In genomic region chr7:132808051-132808796, GRCm38 (mm10) we compare ENCODE assay signal across 8 mouse cellular contexts. TPM values are rescaled to one million over a fixed set of nuclear protein-coding genes. Genes with fewer than 3 reads are reported as not detected.
DNase-seq lines count a peak whose midpoint lies in the region; ATAC-seq and TF ChIP-seq lines count a peak whose summit lies in the region.

No protein-coding gene starts in this region.

- intact Hi-C loops in left cerebral cortex, postnatal 4 days (cut with DNase I), result no loop called here

- H3K4me2 ChIP-seq in liver, embryonic 14.5 days (ENCODE audit: low read depth), result no peak overlapping the region

- WGBS in liver, embryonic 14.5 days (ENCODE audit: insufficient replicate concordance), result 73% methylated on average over 7 of the region's 7 CpGs

- H3K9ac ChIP-seq in liver, embryonic 14.5 days (replicated peaks), result no peak overlapping the region; the same call in 1 of the 2 replicates

- no peak for ATAC-seq in liver, embryonic 14.5 days (ENCODE audit: insufficient read depth)

- no peak overlapping the region for H3K4me3 ChIP-seq in liver, embryonic 14.5 days (ENCODE audit: insufficient read depth in 1 of 2, low read depth in 2 of 2, low read length in 2 of 2)

- TF ChIP-seq EP300 in liver, embryonic 14.5 days (IDR thresholded peaks at IDR 0.05; ENCODE audit: low read depth), result no peak

- H3K4me1 ChIP-seq in liver, embryonic 14.5 days (replicated peaks; ENCODE audit: control insufficient read depth in 2 of 2, insufficient read depth in 2 of 2, low read length in 1 of 2), result peaks cover 44 to 59% of the 10 kb centered on the region in 2 experiments

- TF ChIP-seq CTCF in liver, embryonic 14.5 days (IDR thresholded peaks at IDR 0.05; ENCODE audit: low read depth), result no peak

- no peaks in the 10 kb centered on the region for H3K36me3 ChIP-seq in liver, embryonic 14.5 days (replicated peaks; ENCODE audit: control insufficient read depth, insufficient read depth, low read depth)

- no peaks in the 10 kb centered on the region for H3K9me3 ChIP-seq in liver, embryonic 14.5 days (ENCODE audit: control insufficient read depth, low read length)

- peaks cover 2% of the 10 kb centered on the region; the same call in 1 of the 2 replicates for H3K27me3 ChIP-seq in liver, embryonic 14.5 days (ENCODE audit: control insufficient read depth, insufficient read depth, low read length)

- DNase-seq in left cerebral cortex, postnatal 4 days, result peak; percentile 58
- DNase-seq in left cerebral cortex, adult 8-10 months (ENCODE audit: low spot score in 2 of 2), result no peak
- DNase-seq in cerebellum, postnatal 25 days, result peak; percentile 53
- peak; percentile 71 for DNase-seq in gastrocnemius, postnatal 25 days
- no peak for DNase-seq in liver, embryonic 14.5 days (ENCODE audit: low read depth in 3 of 3, low spot score in 3 of 3)
- DNase-seq in ovary, postnatal 14 days (ENCODE audit: low spot score), result no peak
- DNase-seq in adrenal gland, adult 18-20 months (ENCODE audit: low spot score in 2 of 2), result no peak
- no peak for DNase-seq in right cerebral cortex, adult 18-20 months

- H3K27ac ChIP-seq in liver, embryonic 14.5 days, result peak overlapping the region; percentile 60; the same call in 1 of the 2 replicates

RNA-seq across cellular contexts. Expression of gene Fam53b, which starts 5.5 kb away (rescaled TPM):
- total RNA-seq in left cerebral cortex, postnatal 4 days (2021), result 10 to 100 TPM; 13.4 to 13.8 TPM
- 10 to 100 TPM; 57.0 to 68.5 (median 63.4) TPM for total RNA-seq in left cerebral cortex, adult 8-10 months (2022)
- total RNA-seq in gastrocnemius, postnatal 25 days (2021), result 10 to 100 TPM; 17.0 to 19.0 TPM
- 12.9 and 14.7 TPM in 2 replicates for polyA plus RNA-seq in liver, embryonic 14.5 days (2012; rRNA removed)
- 20.0 and 22.2 TPM in 2 replicates for polyA plus RNA-seq in liver, embryonic 14.5 days (2014; fragmentation: Nextera tagmentation; extraction: Ambion mirVana)
- 10 to 100 TPM; 41.2 to 71.7 TPM for total RNA-seq in adrenal gland, adult 18-20 months (2021)

RNA-seq across cellular contexts. Expression of gene Eef1akmt2, which starts 44.2 kb away (rescaled TPM):
- total RNA-seq in left cerebral cortex, postnatal 4 days (2021), result 10 to 100 TPM; 41.2 to 41.6 TPM
- total RNA-seq in left cerebral cortex, adult 8-10 months (2022), result 10 to 100 TPM; 34.1 to 38.8 (median 37.0) TPM
- total RNA-seq in gastrocnemius, postnatal 25 days (2021), result 1 to 10 TPM; 5.5 to 8.3 TPM
- 5.1 and 13.1 TPM in 2 replicates for polyA plus RNA-seq in liver, embryonic 14.5 days (2012; rRNA removed)
- 19.0 and 20.8 TPM in 2 replicates for polyA plus RNA-seq in liver, embryonic 14.5 days (2014; fragmentation: Nextera tagmentation; extraction: Ambion mirVana)
- 10 to 100 TPM; 25.0 to 27.7 TPM for total RNA-seq in adrenal gland, adult 18-20 months (2021)

RNA-seq across cellular contexts. Expression of gene Abraxas2, which starts 50.8 kb away (rescaled TPM):
- 10 to 100 TPM; 27.5 to 29.9 TPM for total RNA-seq in left cerebral cortex, postnatal 4 days (2021)
- total RNA-seq in left cerebral cortex, adult 8-10 months (2022), result 10 to 100 TPM; 28.0 to 31.7 (median 29.1) TPM
- total RNA-seq in gastrocnemius, postnatal 25 days (2021), result 10 to 100 TPM; 19.8 to 22.5 TPM
- polyA plus RNA-seq in liver, embryonic 14.5 days (2012; rRNA removed), result 5.0 and 7.4 TPM in 2 replicates
- polyA plus RNA-seq in liver, embryonic 14.5 days (2014; fragmentation: Nextera tagmentation; extraction: Ambion mirVana), result 10.7 and 11.7 TPM in 2 replicates
- total RNA-seq in adrenal gland, adult 18-20 months (2021), result 10 to 100 TPM; 32.9 to 36.9 TPM

Comparison
In these comparisons a context has a peak if more than half of its experiments do, and no peak if none do; other contexts are left out.
1. DNase-seq: peak in left cerebral cortex, postnatal 4 days (single experiment), cerebellum, postnatal 25 days (2 of 2) and gastrocnemius, postnatal 25 days (single experiment); none in left cerebral cortex, adult 8-10 months (0 of 2), liver, embryonic 14.5 days (0 of 3), ovary, postnatal 14 days (single experiment), adrenal gland, adult 18-20 months (0 of 2) and right cerebral cortex, adult 18-20 months (single experiment).